17 mouse cellular contexts compared by ENCODE assay signal in the genomic region with DNA sequence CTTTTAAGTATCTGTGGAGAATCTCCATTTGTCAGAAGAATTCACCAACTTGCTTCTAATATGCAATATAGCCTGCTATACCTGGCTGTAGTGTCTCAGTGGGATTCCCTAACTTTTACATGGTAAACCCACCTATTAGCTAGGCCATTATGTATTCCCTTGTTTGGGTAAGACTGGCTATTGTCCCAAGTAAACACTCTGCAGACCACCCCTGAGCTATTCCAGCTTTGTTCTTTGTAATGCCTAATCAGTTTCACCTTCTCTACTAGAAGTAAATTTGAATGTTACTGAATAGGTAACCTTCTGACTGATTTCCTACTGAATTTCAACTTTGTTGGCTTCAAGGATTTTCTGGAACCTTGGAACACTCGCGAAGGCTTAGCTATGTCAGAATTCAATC. TPM values are rescaled to one million over a fixed set of nuclear protein-coding genes. Genes with fewer than 3 reads are reported as not detected.
"Had no signal": no experiment of that assay in that cellular context is flagged by ENCODE, and none has a peak within 500 bp of the region (broad histone marks: within the 10 kb centered on the region; RNA-seq: fewer than 3 reads in every experiment).

No protein-coding gene starts in this region.

RNA-seq across cellular contexts. Expression of gene Cyp4a12b, which starts 15.2 kb away (rescaled TPM):
- total RNA-seq: heart, postnatal 10 days; heart, postnatal 25 days; heart, postnatal 36 days; heart, postnatal 4 days; hematopoietic stem cell, adult 5-6 weeks; hindbrain, postnatal 0 days; layer of hippocampus, adult 18-20 months; layer of hippocampus, adult 2 months; layer of hippocampus, adult 8-10 months; layer of hippocampus, postnatal 10 days; layer of hippocampus, postnatal 14 days; layer of hippocampus, postnatal 25 days; layer of hippocampus, postnatal 36 days had no signal

RNA-seq across cellular contexts. Expression of gene Cyp4a30b, which starts 56.1 kb away (rescaled TPM):
- total RNA-seq: heart, postnatal 10 days; heart, postnatal 14 days; heart, postnatal 25 days; heart, postnatal 36 days; heart, postnatal 4 days; hematopoietic stem cell, adult 5-6 weeks; hindbrain, postnatal 0 days; layer of hippocampus, adult 18-20 months; layer of hippocampus, adult 2 months; layer of hippocampus, adult 8-10 months; layer of hippocampus, postnatal 10 days; layer of hippocampus, postnatal 14 days; layer of hippocampus, postnatal 25 days; layer of hippocampus, postnatal 36 days; left cerebral cortex, adult 18-20 months; left cerebral cortex, adult 2 months; left cerebral cortex, adult 8-10 months had no signal
